In the genomic region with DNA sequence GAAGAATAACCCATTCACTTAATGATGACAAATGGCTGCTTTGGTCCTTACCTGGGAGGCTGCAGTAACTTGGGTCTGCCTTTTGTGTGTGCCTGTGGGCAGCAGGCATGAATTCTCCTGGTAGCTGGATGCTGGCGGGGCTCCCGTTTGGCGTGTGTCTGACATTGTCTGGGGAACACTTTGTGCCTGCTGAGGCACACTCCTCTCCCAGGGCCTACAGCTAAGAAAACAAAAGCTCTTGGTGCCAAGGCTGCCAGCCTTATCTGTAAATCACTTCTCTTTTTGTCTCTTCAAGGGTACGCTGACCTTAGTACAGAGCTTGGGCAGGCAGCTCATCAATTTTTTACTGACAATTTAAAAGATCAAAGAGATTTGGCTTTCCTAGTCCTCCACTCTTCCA, we compare ENCODE assay signal across 9 mouse cellular contexts.
DNase-seq lines count a peak whose midpoint lies in the region; ATAC-seq lines count a peak whose summit lies in the region.
"Had no signal": no experiment of that assay in that cellular context is flagged by ENCODE, and none has a peak within 500 bp of the region (broad histone marks: within the 10 kb centered on the region; RNA-seq: fewer than 3 reads in every experiment).

No protein-coding gene starts in this region.

- H3K4me1 ChIP-seq in kidney, embryonic 16.5 days (ENCODE audit: insufficient read depth, low read length): no peaks in the 10 kb centered on the region
- peaks cover 5% of the 10 kb centered on the region for H3K4me1 ChIP-seq in neural tube, embryonic 13.5 days (replicated peaks)

- DNase-seq in kidney, postnatal 10 days: no peak
- DNase-seq in adrenal gland, postnatal 14 days: peak; percentile 79
- DNase-seq in fat pad, adult 2 months (ENCODE audit: extremely low read depth, low read depth, low spot score): peak; percentile 50
- DNase-seq: liver, postnatal 0 days; thymus, postnatal 14 days had no signal

- H3K4me2 ChIP-seq in kidney, embryonic 16.5 days (replicated peaks; ENCODE audit: low read depth, low read length): no peak overlapping the region
- H3K4me2 ChIP-seq in neural tube, embryonic 13.5 days: no peak overlapping the region

- no peak overlapping the region for H3K27ac ChIP-seq in kidney, embryonic 16.5 days (ENCODE audit: low read length)
- H3K27ac ChIP-seq in neural tube, embryonic 13.5 days (replicated peaks): no peak overlapping the region

- peak; percentile 51; the same call in 1 of the 2 replicates for ATAC-seq in kidney, embryonic 16.5 days (ENCODE audit: low FRiP score, low TSS enrichment)
- ATAC-seq in neural tube, embryonic 13.5 days (ENCODE audit: low read depth): peak; percentile 87
- ATAC-seq in granulocyte monocyte progenitor cell, adult 5-6 weeks (replicated peaks; ENCODE audit: poor library complexity, severe bottlenecking): no peak
- ATAC-seq in megakaryocyte progenitor cell, adult 5-6 weeks (replicated peaks; ENCODE audit: poor library complexity): no peak
- ATAC-seq: liver, postnatal 0 days had no signal

- H3K9me3 ChIP-seq in kidney, embryonic 16.5 days (ENCODE audit: low read length): no peaks in the 10 kb centered on the region
- no peaks in the 10 kb centered on the region for H3K9me3 ChIP-seq in neural tube, embryonic 13.5 days

- 11% methylated on average over 4 of the region's 4 CpGs for WGBS in kidney, embryonic 16.5 days
- 8% methylated on average over 4 of the region's 4 CpGs for WGBS in neural tube, embryonic 13.5 days

- no peaks in the 10 kb centered on the region for H3K36me3 ChIP-seq in kidney, embryonic 16.5 days (ENCODE audit: insufficient read depth, low read length)
- H3K36me3 ChIP-seq in neural tube, embryonic 13.5 days: no peaks in the 10 kb centered on the region

- no peak overlapping the region for H3K4me3 ChIP-seq in kidney, embryonic 16.5 days (ENCODE audit: low read length)
- H3K4me3 ChIP-seq in neural tube, embryonic 13.5 days: no peak overlapping the region

- no peak overlapping the region for H3K9ac ChIP-seq in kidney, embryonic 16.5 days (replicated peaks; ENCODE audit: low read length)
- no peak overlapping the region for H3K9ac ChIP-seq in neural tube, embryonic 13.5 days
- H3K9ac ChIP-seq: liver, postnatal 0 days had no signal

- no peaks in the 10 kb centered on the region for H3K27me3 ChIP-seq in kidney, embryonic 16.5 days (ENCODE audit: insufficient read depth, low read length)
- peaks cover 53% of the 10 kb centered on the region for H3K27me3 ChIP-seq in neural tube, embryonic 13.5 days

Comparison
In these comparisons a context has a peak if more than half of its experiments do, and no peak if none do; other contexts are left out.
1. ATAC-seq: peak in kidney, embryonic 16.5 days (single experiment) and neural tube, embryonic 13.5 days (single experiment); none in granulocyte monocyte progenitor cell, adult 5-6 weeks (single experiment) and megakaryocyte progenitor cell, adult 5-6 weeks (single experiment).